Mouse (Mus musculus) kidney, postnatal 10 days (tissue): ENCODE measurements at regions not wholly inside any gene's neighbourhood (a gene's known extent, or its start where the extent isn't known, plus 50 kb on each side); places are given as distances from the start of the nearest gene placed in this dataset.

Experiments used
- DNase-seq: peaks from one replicate; pipeline ENCODE4 v3.0.0; 2021; ENCODE audit warnings: mixed read lengths

GRCm38 (mm10) chr13:81852309-81852978 is 69.6 kb downstream of the Cetn3 start:
- no peak for DNase-seq

- DNase-seq = no peak
These were observed 73.2 kb downstream of the Cetn3 start for GRCm38 (mm10) chr13:81856072-81856471.

- no peak for DNase-seq
These were observed 77.8 kb downstream of the Cetn3 start for GRCm38 (mm10) chr13:81860683-81861082.

- no peak for DNase-seq
These were observed 79.2 kb downstream of the Cetn3 start for GRCm38 (mm10) chr13:81861886-81862600.

DNA sequence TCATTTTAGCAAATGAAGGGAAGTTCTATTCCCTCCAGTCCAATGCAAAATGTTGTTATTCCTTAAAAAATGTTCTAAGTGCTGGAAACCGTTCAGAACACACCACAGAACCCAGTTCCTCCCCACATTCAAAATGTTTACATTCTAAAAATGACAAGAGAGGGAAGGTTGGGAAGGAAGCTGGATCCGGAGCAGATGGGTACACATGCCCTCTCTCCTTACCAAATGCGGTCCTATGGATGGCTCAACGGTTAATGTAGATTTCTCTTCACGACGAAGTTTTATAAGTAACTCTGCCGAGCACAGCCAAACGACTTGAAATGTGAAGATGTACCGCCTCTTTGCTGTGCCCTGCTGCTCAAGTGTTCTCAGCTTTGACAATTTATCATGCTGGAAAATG is 88.3 kb downstream of the Cetn3 start:
- DNase-seq = no peak

- DNase-seq = no peak
These were observed 103.0 kb downstream of the Cetn3 start for GRCm38 (mm10) chr13:81885879-81886278.

DNA sequence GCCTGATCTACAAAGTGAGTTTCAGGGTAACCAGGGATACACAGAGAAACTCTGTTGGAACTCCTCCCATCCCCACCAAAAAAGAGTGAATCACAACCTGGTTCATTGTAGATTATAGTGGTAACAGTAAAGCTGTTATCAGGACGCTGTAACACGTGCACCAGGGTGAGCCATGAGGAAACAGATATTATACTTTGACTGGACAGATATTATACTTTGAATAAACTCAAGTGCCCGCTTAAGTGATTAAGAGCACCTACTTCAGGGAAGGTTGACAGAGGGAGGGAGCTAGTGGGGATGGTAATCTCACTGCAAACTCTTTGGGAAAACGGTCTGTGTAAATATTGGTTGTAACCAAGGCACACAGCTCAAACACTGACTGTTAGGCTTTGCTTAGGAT is 147.4 kb downstream of the Cetn3 start:
- no peak for DNase-seq

- DNase-seq = no peak
These were observed 148.3 kb downstream of the Cetn3 start for GRCm38 (mm10) chr13:81931199-81931598.

- DNase-seq = no peak
These were observed 154.2 kb downstream of the Cetn3 start for GRCm38 (mm10) chr13:81937061-81937460.

- peak; percentile 91 for DNase-seq
These were observed 161.2 kb downstream of the Cetn3 start for GRCm38 (mm10) chr13:81944047-81944446.

DNA sequence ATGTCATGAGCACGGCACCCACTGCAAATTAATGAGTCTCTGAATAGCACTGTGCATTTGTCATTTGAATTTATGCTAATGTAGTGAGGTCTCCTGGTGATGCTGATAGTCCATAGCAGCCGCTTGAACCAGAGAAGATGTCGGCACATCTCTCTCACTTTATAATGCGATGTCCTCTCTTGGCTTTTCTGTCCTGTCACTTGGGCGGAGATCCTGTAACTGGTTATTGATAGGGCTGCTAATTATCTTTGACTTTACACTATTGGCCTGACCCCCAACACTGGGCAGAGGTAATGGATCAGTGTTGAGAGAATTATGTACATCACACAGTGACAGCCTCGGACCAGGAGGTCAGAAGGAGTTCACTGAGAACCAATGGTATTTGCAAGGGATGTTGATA is 161.6 kb downstream of the Cetn3 start:
- DNase-seq = no peak

DNA sequence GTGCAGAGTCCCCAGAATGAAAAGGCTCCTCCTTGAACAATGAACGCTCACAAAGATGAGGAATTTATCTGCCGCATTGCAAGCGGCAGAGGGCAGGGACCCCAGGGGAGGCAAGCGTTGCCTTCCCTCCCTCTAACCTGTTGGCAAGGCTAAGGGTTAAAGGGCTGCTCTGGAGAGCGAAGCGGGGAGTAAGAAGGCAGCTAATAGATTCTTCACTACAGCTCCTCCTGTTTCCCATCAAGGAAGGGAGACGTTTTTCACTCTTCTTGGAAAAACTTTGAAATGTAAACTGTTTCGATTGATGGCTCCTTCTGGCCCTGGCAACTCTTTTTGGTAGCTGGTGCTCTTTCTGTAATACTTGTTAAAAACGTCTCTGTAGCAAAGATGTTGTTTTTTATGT is 162.9 kb downstream of the Cetn3 start:
- DNase-seq = no peak

GRCm38 (mm10) chr13:81965431-81965830 is 182.6 kb downstream of the Cetn3 start:
- no peak for DNase-seq

GRCm38 (mm10) chr13:81975878-81976277 is 193.0 kb downstream of the Cetn3 start:
- DNase-seq = peak; percentile 26

DNA sequence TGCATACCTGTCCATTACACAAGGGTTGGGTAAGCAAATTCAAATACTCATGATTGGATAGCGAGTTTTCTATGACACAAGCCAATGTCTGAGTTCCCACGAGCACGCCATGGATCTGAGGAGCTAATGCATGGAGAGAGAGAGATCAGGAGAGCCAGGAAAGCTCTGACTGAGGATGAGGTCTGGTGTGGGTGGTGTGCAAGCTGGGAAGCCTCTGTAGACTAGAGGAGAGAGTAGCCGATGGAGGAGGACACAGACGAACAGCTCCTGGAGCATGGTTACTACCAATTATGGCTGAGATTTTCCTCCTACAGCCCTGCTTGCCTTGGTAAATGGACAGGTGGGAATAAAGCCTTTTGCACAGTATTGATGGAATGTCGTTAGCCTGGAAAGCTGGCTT is 195.1 kb downstream of the Cetn3 start:
- DNase-seq = no peak

GRCm38 (mm10) chr13:81979289-81979688 is 196.4 kb downstream of the Cetn3 start:
- DNase-seq = no peak

GRCm38 (mm10) chr13:81980094-81980493 is 197.2 kb downstream of the Cetn3 start:
- no peak for DNase-seq

GRCm38 (mm10) chr13:81982491-81982890 is 199.6 kb downstream of the Cetn3 start:
- DNase-seq = peak; percentile 12

- no peak for DNase-seq
These were observed 217.9 kb downstream of the Cetn3 start for GRCm38 (mm10) chr13:82000681-82001212.

DNA sequence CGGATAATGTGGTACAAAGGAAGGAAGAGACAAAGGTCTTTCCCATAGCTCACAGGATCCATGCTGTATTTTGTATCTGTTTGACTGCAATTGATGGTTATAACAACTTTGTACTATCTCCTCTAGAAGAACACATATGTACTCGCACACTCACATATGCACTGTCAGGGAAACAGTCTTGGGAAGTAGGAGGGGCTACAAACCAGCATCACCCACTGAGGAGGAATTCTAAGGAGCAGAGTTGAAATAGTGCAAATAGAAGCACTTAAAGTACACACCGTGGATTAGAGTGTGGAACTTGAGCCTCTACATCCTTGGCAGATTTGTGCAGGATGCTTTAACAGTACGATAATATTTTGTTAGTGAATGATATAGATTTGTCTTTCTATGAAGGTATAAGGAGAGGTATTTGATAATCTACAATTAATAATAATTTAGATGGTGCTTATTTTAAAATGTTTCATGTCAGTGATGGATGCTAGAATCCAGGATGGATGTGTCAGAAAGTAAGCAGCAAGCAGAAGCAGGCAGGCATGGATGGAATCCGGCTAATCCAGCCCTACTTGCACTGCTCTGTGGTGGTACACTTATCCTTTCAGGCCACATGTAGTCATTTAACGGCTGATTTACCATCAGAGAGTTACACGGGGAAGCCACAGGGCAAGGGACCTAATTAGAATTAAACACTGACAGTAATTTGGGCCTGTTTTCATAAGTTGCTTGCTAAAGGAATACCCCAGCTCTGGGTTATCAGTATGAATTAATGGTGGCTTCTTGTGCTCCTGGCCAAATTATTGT is 223.3 kb downstream of the Cetn3 start:
- DNase-seq = no peak

GRCm38 (mm10) chr13:82007222-82007621 is 224.3 kb downstream of the Cetn3 start:
- no peak for DNase-seq

GRCm38 (mm10) chr13:82039623-82040022 is 256.7 kb downstream of the Cetn3 start:
- DNase-seq = no peak

DNA sequence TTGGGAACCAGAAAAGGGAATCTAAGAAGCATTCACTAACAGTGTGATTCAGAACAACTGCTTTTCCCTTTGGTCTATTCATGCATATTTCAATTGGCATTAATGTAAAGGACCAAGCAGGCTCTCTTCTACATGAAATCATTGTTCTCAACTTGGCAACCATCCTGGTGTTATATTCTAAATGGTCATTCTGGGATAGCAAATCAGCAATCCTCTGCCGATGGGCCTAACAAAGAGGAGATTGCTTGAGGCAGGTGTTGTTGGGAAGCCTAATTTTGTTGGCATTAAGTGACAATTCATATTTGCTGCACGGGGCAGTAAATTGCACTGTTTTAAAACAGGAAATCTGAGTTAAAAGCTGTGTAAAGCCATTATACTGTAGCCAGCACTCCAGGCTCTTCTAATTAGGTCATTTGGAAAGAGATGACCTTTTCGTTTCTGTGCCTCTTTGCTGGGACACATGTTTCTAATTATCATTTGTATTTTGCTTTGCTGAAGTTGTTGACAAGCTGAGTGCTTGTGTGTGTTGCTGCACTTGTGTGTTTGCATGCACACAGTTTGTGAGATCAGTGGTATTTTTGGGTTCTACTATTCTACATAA is 275.4 kb downstream of the Cetn3 start:
- no peak for DNase-seq
